Mouse (Mus musculus): Measurements from ENCODE around the gene Rpl3l. TPM values are rescaled to one million over a fixed set of nuclear protein-coding genes. Genes with fewer than 3 reads are reported as not detected.

Gene Rpl3l
- polyA plus RNA-seq, 1 experiment from 2014 or later = 2.4 TPM

GRCm38 (mm10) chr17:24745526-24746497 lies 18.2 kb downstream of the Rpl3l start:
- H3K4me2 ChIP-seq (ENCODE audit: low read depth, low read length) = no peak overlapping the region
- no peaks in the 10 kb centered on the region for H3K4me1 ChIP-seq (ENCODE audit: control insufficient read depth, insufficient read depth, low read length)
- H3K27ac ChIP-seq (ENCODE audit: low read length) = no peak overlapping the region
- H3K9ac ChIP-seq (ENCODE audit: low read length) = no peak overlapping the region
- peaks cover 10% of the 10 kb centered on the region for H3K27me3 ChIP-seq (ENCODE audit: control insufficient read depth, insufficient read depth, low read length)
- no peaks in the 10 kb centered on the region for H3K9me3 ChIP-seq (replicated peaks; ENCODE audit: control insufficient read depth, low read length)
- H3K36me3 ChIP-seq (ENCODE audit: control insufficient read depth, insufficient read depth) = 0 out of 2 replicates have a peak, but pooled peaks cover 2% of the 10 kb centered on the region
- 19% methylated on average over 7 of the region's 7 CpGs for WGBS
- no peak overlapping the region for H3K4me3 ChIP-seq (ENCODE audit: low read length)
- ATAC-seq (replicated peaks; ENCODE audit: extremely low read depth, insufficient read depth, low FRiP score) = peak; percentile 72

GRCm38 (mm10) chr17:24746986-24747385 lies 19.4 kb downstream of the Rpl3l start:
- H3K4me1 ChIP-seq (ENCODE audit: control insufficient read depth, insufficient read depth, low read length) = no peaks in the 10 kb centered on the region
- no peak overlapping the region for H3K9ac ChIP-seq (ENCODE audit: low read length)
- H3K27me3 ChIP-seq (ENCODE audit: control insufficient read depth, insufficient read depth, low read length) = peaks cover 18% of the 10 kb centered on the region
- no peak overlapping the region for H3K27ac ChIP-seq (ENCODE audit: low read length)
- H3K4me3 ChIP-seq (ENCODE audit: low read length) = no peak overlapping the region
- H3K4me2 ChIP-seq (ENCODE audit: low read depth, low read length) = no peak overlapping the region
- no peaks in the 10 kb centered on the region for H3K9me3 ChIP-seq (replicated peaks; ENCODE audit: control insufficient read depth, low read length)
- H3K36me3 ChIP-seq (ENCODE audit: control insufficient read depth, insufficient read depth) = no peaks in the 10 kb centered on the region
- ATAC-seq (replicated peaks; ENCODE audit: extremely low read depth, insufficient read depth, low FRiP score) = no peak
- WGBS = 45% methylated on average over 4 of the region's 4 CpGs

GRCm38 (mm10) chr17:24751528-24751927 lies 23.9 kb downstream of the Rpl3l start:
- 9% methylated on average over 4 of the region's 4 CpGs for WGBS
- H3K4me2 ChIP-seq (ENCODE audit: low read depth, low read length) = no peak overlapping the region
- H3K9ac ChIP-seq (ENCODE audit: low read length) = no peak overlapping the region
- H3K4me3 ChIP-seq (ENCODE audit: low read length) = no peak overlapping the region
- peaks cover 10% of the 10 kb centered on the region for H3K4me1 ChIP-seq (ENCODE audit: control insufficient read depth, insufficient read depth, low read length)
- no peaks in the 10 kb centered on the region for H3K9me3 ChIP-seq (replicated peaks; ENCODE audit: control insufficient read depth, low read length)
- H3K36me3 ChIP-seq (ENCODE audit: control insufficient read depth, insufficient read depth) = no peaks in the 10 kb centered on the region
- no peak for ATAC-seq (replicated peaks; ENCODE audit: extremely low read depth, insufficient read depth, low FRiP score)
- H3K27me3 ChIP-seq (ENCODE audit: control insufficient read depth, insufficient read depth, low read length) = peaks cover 58% of the 10 kb centered on the region
- H3K27ac ChIP-seq (ENCODE audit: low read length) = no peak overlapping the region

DNA sequence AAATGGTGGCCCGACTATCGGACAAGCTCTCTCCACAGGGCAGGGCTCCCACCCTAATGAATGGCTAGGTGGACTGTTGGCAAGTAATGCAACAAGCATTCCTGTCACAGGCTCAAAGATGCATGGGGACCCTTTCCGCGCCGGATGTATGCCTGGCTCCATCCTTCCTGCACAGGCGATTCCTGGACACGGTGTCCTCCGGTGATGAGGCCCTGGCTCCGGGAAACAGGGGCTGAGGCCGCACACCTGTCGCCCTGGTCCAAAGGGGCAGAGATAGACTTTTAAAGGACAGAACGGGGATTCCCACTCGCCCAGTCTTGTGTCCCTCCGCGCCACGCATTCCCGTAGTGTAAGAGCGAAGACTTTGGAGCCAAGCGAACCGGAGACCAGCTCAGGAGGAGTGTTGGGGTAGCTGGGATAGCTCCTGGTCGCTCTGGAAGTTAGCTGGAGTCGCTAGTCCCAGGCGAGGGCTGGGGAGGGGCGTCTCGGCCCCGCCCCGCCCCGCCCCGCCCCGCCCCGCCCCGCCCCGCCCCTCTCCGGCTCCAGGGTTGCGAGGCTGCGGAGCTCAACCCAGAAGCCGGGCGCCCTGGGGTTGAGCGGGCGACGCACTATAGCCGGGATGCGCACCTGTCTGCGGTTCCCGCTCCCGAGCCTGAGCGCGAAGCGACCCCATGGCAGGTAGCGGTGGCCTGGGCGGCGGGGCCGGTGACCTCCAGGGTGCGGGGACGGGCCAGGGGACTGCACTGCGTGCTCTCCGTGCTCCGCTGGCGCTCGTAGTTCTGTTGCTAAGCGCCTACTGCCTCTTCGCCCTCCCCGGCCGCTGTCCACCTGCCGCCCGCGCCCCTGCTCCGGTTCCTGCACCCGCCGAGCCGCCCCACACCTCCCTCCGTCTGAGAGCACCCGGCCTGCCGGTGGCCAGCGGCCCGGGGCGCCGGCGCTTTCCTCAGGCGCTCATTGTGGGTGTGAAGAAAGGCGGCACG lies 25.1 kb downstream of the Rpl3l start, which contains the start of gene Hs3st6:
Gene Hs3st6, plus strand, starts transcription at position 574 of the 980 bp plus-strand sequence.
- peak; percentile 82 for ATAC-seq (replicated peaks; ENCODE audit: extremely low read depth, insufficient read depth, low FRiP score)
- under 1% methylated on average over 74 of the region's 82 CpGs for WGBS
- Histone ChIP-seq H3K4me2 (ENCODE audit: low read depth, low read length) (peak within 1 kb of the TSS; percentile 94), H3K36me3 (ENCODE audit: control insufficient read depth, insufficient read depth) (no peaks in the 10 kb centered on the region), H3K9me3 (replicated peaks; ENCODE audit: control insufficient read depth, low read length) (no peaks in the 10 kb centered on the region), H3K4me1 (ENCODE audit: control insufficient read depth, insufficient read depth, low read length) (peaks cover 10% of the 10 kb centered on the region), H3K9ac (ENCODE audit: low read length) (peak within 1 kb of the TSS; percentile 62), H3K27me3 (ENCODE audit: control insufficient read depth, insufficient read depth, low read length) (peaks cover 58% of the 10 kb centered on the region), H3K27ac (ENCODE audit: low read length) (no peak within 1 kb of the TSS), H3K4me3 (ENCODE audit: low read length) (peak within 1 kb of the TSS; percentile 55)

GRCm38 (mm10) chr17:24757394-24757793 lies 29.8 kb downstream of the Rpl3l start:
- Histone ChIP-seq H3K4me2 (ENCODE audit: low read depth, low read length) (no peak overlapping the region), H3K27me3 (ENCODE audit: control insufficient read depth, insufficient read depth, low read length) (peaks cover 36% of the 10 kb centered on the region), H3K9me3 (replicated peaks; ENCODE audit: control insufficient read depth, low read length) (no peaks in the 10 kb centered on the region), H3K4me1 (ENCODE audit: control insufficient read depth, insufficient read depth, low read length) (peaks cover 7% of the 10 kb centered on the region), H3K36me3 (ENCODE audit: control insufficient read depth, insufficient read depth) (no peaks in the 10 kb centered on the region), H3K9ac (ENCODE audit: low read length) (no peak overlapping the region), H3K4me3 (ENCODE audit: low read length) (no peak overlapping the region), H3K27ac (ENCODE audit: low read length) (no peak overlapping the region)
- 91% methylated on average over 1 of the region's 1 CpGs for WGBS
- ATAC-seq (replicated peaks; ENCODE audit: extremely low read depth, insufficient read depth, low FRiP score) = no peak

GRCm38 (mm10) chr17:24761121-24761520 lies 33.5 kb downstream of the Rpl3l start:
- Histone ChIP-seq H3K27me3 (ENCODE audit: control insufficient read depth, insufficient read depth, low read length) (0 out of 2 replicates have a peak, but pooled peaks cover 2% of the 10 kb centered on the region), H3K36me3 (ENCODE audit: control insufficient read depth, insufficient read depth) (no peaks in the 10 kb centered on the region), H3K27ac (ENCODE audit: low read length) (no peak overlapping the region), H3K9me3 (replicated peaks; ENCODE audit: control insufficient read depth, low read length) (no peaks in the 10 kb centered on the region), H3K9ac (ENCODE audit: low read length) (no peak overlapping the region), H3K4me3 (ENCODE audit: low read length) (no peak overlapping the region), H3K4me1 (ENCODE audit: control insufficient read depth, insufficient read depth, low read length) (0 out of 2 replicates have a peak, but pooled peaks cover 3% of the 10 kb centered on the region), H3K4me2 (ENCODE audit: low read depth, low read length) (no peak overlapping the region)
- no peak for ATAC-seq (replicated peaks; ENCODE audit: extremely low read depth, insufficient read depth, low FRiP score)
- 64% methylated on average over 5 of the region's 5 CpGs for WGBS

- 0 out of 2 replicates have a peak, but pooled peaks have one; percentile 28 for ATAC-seq (replicated peaks; ENCODE audit: extremely low read depth, insufficient read depth, low FRiP score)
- Histone ChIP-seq H3K9ac (ENCODE audit: low read length) (no peak overlapping the region), H3K4me3 (ENCODE audit: low read length) (no peak overlapping the region), H3K27me3 (ENCODE audit: control insufficient read depth, insufficient read depth, low read length) (no peaks in the 10 kb centered on the region), H3K4me1 (ENCODE audit: control insufficient read depth, insufficient read depth, low read length) (0 out of 2 replicates have a peak, but pooled peaks cover 3% of the 10 kb centered on the region), H3K9me3 (replicated peaks; ENCODE audit: control insufficient read depth, low read length) (no peaks in the 10 kb centered on the region), H3K27ac (ENCODE audit: low read length) (no peak overlapping the region), H3K4me2 (ENCODE audit: low read depth, low read length) (no peak overlapping the region), H3K36me3 (ENCODE audit: control insufficient read depth, insufficient read depth) (no peaks in the 10 kb centered on the region)
- WGBS = 39% methylated on average over 21 of the region's 22 CpGs
Observed at GRCm38 (mm10) chr17:24765016-24765905, 37.6 kb downstream of the Rpl3l start.

DNA sequence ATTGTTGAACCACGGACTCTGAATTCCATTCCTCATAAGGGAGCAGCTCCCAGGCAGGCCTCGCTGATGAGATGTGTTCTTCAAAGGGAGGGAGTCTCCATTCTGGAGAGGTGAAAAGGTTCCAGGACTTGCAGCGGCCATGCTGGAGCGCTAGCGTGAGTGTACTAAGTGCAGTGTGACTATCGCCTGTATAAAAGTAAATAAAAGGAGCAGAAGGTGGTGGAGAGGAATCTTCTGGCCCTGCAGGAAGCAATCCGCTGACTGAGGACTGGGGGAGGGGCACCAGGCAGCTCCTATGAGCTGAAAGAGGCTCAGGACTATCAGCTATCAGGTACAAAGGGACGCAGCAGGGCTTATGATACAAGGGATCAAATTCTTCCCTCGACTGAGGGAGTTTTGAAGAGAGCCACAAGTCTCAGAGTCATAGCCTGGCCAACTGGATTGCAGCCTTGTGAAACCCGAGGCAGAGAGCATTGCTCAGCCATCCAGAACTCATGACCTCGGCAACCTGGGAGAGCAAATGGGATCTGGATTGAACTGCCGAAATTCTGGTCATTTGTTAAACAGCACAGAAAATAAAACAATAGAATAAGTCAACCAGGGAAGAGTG lies 38.8 kb downstream of the Rpl3l start:
- ATAC-seq (replicated peaks; ENCODE audit: extremely low read depth, insufficient read depth, low FRiP score) = no peak

More for the DNA sequence above, 38.8 kb downstream of the Rpl3l start:
- H3K27me3 ChIP-seq (ENCODE audit: control insufficient read depth, insufficient read depth, low read length) = no peaks in the 10 kb centered on the region
- H3K27ac ChIP-seq (ENCODE audit: low read length) = no peak overlapping the region
- H3K36me3 ChIP-seq (ENCODE audit: control insufficient read depth, insufficient read depth) = no peaks in the 10 kb centered on the region
- no peak overlapping the region for H3K4me3 ChIP-seq (ENCODE audit: low read length)
- H3K9me3 ChIP-seq (replicated peaks; ENCODE audit: control insufficient read depth, low read length) = no peaks in the 10 kb centered on the region
- H3K4me1 ChIP-seq (ENCODE audit: control insufficient read depth, insufficient read depth, low read length) = 0 out of 2 replicates have a peak, but pooled peaks cover 3% of the 10 kb centered on the region
- no peak overlapping the region for H3K4me2 ChIP-seq (ENCODE audit: low read depth, low read length)
- no peak overlapping the region for H3K9ac ChIP-seq (ENCODE audit: low read length)
- WGBS = 25% methylated on average over 12 of the region's 12 CpGs

Measured in heart, embryonic 16.5 days (tissue).